Mouse (Mus musculus): ENCODE measurements around the gene Xylt2. TPM values are rescaled to one million over a fixed set of nuclear protein-coding genes. Genes with fewer than 3 reads are reported as not detected.

Xylt2 gene
- polyA plus RNA-seq, 1 experiment from 2014 or later = 29.5 TPM

Other genes starting within 250 kb of the Xylt2 start
- gene Cacna1g, start 203.3 kb downstream of the Xylt2 start, polyA plus RNA-seq (2016; fragmentation: Nextera tagmentation; extraction: Ambion mirVana) = 31.6 and 37.2 TPM in 2 replicates
- 0.29 and 0.43 TPM in 2 replicates for gene Spata20, start 191.3 kb downstream of the Xylt2 start, polyA plus RNA-seq (2016; fragmentation: Nextera tagmentation; extraction: Ambion mirVana)
- gene Epn3, start 177.5 kb downstream of the Xylt2 start, polyA plus RNA-seq (2016; fragmentation: Nextera tagmentation; extraction: Ambion mirVana) = 2.7 and 4.2 TPM in 2 replicates
- 2.5 and 3.7 TPM in 2 replicates for gene Mycbpap, start 155.8 kb downstream of the Xylt2 start, polyA plus RNA-seq (2016; fragmentation: Nextera tagmentation; extraction: Ambion mirVana)
- gene Rsad1, start 128.3 kb downstream of the Xylt2 start, polyA plus RNA-seq (2016; fragmentation: Nextera tagmentation; extraction: Ambion mirVana) = 5.0 and 5.7 TPM in 2 replicates
- 2.0 and 3.6 TPM in 2 replicates for gene Chad, start 112.5 kb downstream of the Xylt2 start, polyA plus RNA-seq (2016; fragmentation: Nextera tagmentation; extraction: Ambion mirVana)
- 5.5 and 5.9 TPM in 2 replicates for gene Acsf2, start 75.6 kb downstream of the Xylt2 start, polyA plus RNA-seq (2016; fragmentation: Nextera tagmentation; extraction: Ambion mirVana)
- gene Lrrc59, start 47.7 kb downstream of the Xylt2 start, polyA plus RNA-seq (2016; fragmentation: Nextera tagmentation; extraction: Ambion mirVana) = 222 and 225 TPM in 2 replicates
- gene Mrpl27, start 23.7 kb downstream of the Xylt2 start, polyA plus RNA-seq (2016; fragmentation: Nextera tagmentation; extraction: Ambion mirVana) = 139 and 142 TPM in 2 replicates
- gene Eme1, start 23.6 kb downstream of the Xylt2 start, polyA plus RNA-seq (2016; fragmentation: Nextera tagmentation; extraction: Ambion mirVana) = 33.3 and 37.5 TPM in 2 replicates
- gene Gm11541, start 27.0 kb upstream of the Xylt2 start, polyA plus RNA-seq (2016; fragmentation: Nextera tagmentation; extraction: Ambion mirVana) = 0.52 and 0.95 TPM in 2 replicates
- gene Cdc34b, start 64.3 kb upstream of the Xylt2 start, polyA plus RNA-seq (2016; fragmentation: Nextera tagmentation; extraction: Ambion mirVana) = 0.22 and 0.25 TPM in 2 replicates
- gene Tmem92, start 105.2 kb upstream of the Xylt2 start, polyA plus RNA-seq (2016; fragmentation: Nextera tagmentation; extraction: Ambion mirVana) = not detected in 2 replicates

All from embryonic facial prominence, embryonic 12.5 days (tissue).